Mouse (Mus musculus): ENCODE data around the gene Pitpnm2. TPM values are rescaled to one million over a fixed set of nuclear protein-coding genes. Genes with fewer than 3 reads are reported as not detected.
A peak's percentile ranks its signal among the peaks of the same experiment; 100 is the strongest.

Pitpnm2 gene
- polyA plus RNA-seq, 1 experiment from 2014 or later: 6.6 TPM

DNA sequence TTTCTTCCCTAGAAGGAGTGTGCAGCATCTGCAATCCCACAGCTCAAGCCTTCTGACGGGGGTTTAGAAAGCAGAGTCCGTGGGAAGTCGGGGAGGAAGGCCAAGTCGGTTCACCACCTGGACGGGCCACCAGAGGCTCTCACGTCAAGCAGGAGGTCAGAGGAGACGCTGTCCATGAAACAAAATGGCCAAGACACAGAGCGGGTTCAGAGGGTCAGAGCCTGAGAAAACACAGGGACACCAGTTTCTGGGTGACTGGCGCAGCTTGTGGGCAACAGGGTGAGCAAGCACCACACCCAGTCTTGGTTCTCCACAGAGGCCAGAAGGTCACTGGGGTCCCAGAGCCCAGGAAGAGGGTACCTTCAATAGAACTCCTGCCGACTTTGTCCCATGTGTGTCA is 33.9 kb downstream of the Pitpnm2 start:
- Histone ChIP-seq H3K36me3 (ENCODE audit: control insufficient read depth, insufficient read depth, low read length) (no peaks in the 10 kb centered on the region), H3K4me1 (ENCODE audit: control insufficient read depth, insufficient read depth, low read length) (no peaks in the 10 kb centered on the region; the same call in 1 of the 2 replicates), H3K27ac (ENCODE audit: low read length) (no peak overlapping the region; the same call in 1 of the 2 replicates), H3K9ac (replicated peaks; ENCODE audit: low read depth, low read length) (no peak overlapping the region), H3K27me3 (ENCODE audit: control insufficient read depth, insufficient read depth, low read length) (no peaks in the 10 kb centered on the region), H3K4me2 (replicated peaks; ENCODE audit: low read depth, low read length) (no peak overlapping the region), H3K9me3 (ENCODE audit: control insufficient read depth, low read depth, low read length) (no peaks in the 10 kb centered on the region), H3K4me3 (ENCODE audit: low read depth, low read length) (no peak overlapping the region)
- 72% methylated on average over 10 of the region's 10 CpGs for WGBS
- ATAC-seq (ENCODE audit: insufficient number of reproducible peaks, insufficient read depth, low FRiP score, low read depth): no peak

DNA sequence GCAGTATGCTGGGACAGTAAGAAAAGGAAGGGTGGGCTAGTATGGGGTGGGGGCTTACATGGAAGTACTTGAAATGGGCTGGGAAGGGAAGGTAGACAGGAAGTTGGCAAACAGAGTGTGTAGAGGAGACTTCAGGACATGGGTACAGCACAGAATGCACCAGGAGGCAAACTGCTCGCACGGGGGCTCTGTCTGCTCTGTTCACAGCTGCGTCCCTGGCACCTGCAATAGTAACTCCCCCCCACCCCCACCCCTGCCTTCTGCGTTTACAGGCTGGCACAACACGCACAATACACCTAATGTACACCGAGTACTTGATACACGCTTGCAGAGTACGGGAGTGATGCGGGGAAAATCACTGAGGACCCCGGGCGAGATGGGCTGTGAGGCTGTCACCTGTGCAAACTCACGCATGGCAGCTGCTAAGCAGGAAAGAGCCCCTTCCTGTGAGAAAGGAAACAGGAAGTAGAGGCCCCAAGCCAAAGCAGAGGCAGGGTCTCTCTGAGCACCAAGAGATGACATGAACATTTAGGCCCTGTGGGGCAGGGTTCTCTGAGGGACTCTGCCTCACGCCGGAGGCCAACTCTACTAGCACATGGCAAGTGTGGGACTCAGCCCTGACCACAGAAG is 34.9 kb downstream of the Pitpnm2 start:
- no peaks in the 10 kb centered on the region for H3K9me3 ChIP-seq (ENCODE audit: control insufficient read depth, low read depth, low read length)
- no peaks in the 10 kb centered on the region for H3K36me3 ChIP-seq (ENCODE audit: control insufficient read depth, insufficient read depth, low read length)
- no peak overlapping the region for H3K9ac ChIP-seq (replicated peaks; ENCODE audit: low read depth, low read length)
- peak overlapping the region; percentile 66 for H3K27ac ChIP-seq (ENCODE audit: low read length)
- no peak overlapping the region for H3K4me2 ChIP-seq (replicated peaks; ENCODE audit: low read depth, low read length)
- no peak overlapping the region for H3K4me3 ChIP-seq (ENCODE audit: low read depth, low read length)
- WGBS: 78% methylated on average over 14 of the region's 14 CpGs
- no peak for ATAC-seq (ENCODE audit: insufficient number of reproducible peaks, insufficient read depth, low FRiP score, low read depth)
- H3K4me1 ChIP-seq (ENCODE audit: control insufficient read depth, insufficient read depth, low read length): no peaks in the 10 kb centered on the region
- no peaks in the 10 kb centered on the region for H3K27me3 ChIP-seq (ENCODE audit: control insufficient read depth, insufficient read depth, low read length)

DNA sequence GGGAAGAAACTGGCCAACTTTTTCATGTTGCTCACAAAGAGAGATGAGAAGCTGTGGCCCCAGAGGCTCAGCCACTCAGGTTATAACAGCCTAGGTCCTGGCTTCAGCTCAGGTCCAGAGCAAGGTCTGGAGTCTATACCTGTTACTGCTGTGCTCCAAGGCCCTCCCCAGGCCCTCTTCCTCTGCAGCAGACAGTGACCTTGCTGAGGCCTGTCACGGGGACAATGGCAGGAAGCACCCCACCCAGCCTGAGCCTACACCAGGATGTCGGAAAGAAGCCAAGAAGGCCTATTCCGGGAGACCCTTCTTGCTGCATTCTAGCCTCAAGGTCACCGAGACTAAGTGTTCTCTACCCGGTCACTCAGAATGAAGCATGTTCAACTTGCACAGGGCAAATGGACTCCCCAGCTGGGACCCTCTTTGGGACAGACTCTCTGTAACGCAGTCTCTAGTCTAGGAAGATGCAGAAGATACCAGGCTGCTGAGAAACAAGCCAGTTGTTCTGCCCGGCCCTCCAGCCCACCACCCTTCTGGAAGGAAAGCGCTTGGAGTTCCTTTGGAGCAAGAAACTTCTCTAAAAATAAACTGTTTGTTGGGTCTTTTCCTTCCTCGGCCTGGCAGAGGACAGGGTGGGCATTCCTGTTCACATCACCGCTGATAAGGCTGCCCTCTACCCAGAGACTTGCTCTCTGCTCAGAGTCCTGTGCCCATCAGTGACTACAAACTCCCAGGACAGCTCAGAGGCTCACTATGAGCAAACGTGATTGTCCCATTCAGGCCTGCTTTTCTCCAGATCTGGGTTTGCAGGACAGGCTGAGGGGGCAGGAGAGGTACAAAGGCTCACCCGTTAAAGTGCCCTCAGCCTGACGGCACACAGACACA is 35.7 kb downstream of the Pitpnm2 start:
- Histone ChIP-seq H3K9ac (replicated peaks; ENCODE audit: low read depth, low read length) (no peak overlapping the region), H3K27me3 (ENCODE audit: control insufficient read depth, insufficient read depth, low read length) (no peaks in the 10 kb centered on the region), H3K4me2 (replicated peaks; ENCODE audit: low read depth, low read length) (no peak overlapping the region), H3K9me3 (ENCODE audit: control insufficient read depth, low read depth, low read length) (no peaks in the 10 kb centered on the region), H3K4me3 (ENCODE audit: low read depth, low read length) (no peak overlapping the region), H3K27ac (ENCODE audit: low read length) (peak overlapping the region; percentile 66; the same call in 1 of the 2 replicates), H3K36me3 (ENCODE audit: control insufficient read depth, insufficient read depth, low read length) (no peaks in the 10 kb centered on the region), H3K4me1 (ENCODE audit: control insufficient read depth, insufficient read depth, low read length) (no peaks in the 10 kb centered on the region)
- no peak for ATAC-seq (ENCODE audit: insufficient number of reproducible peaks, insufficient read depth, low FRiP score, low read depth)
- 80% methylated on average over 13 of the region's 13 CpGs for WGBS

DNA sequence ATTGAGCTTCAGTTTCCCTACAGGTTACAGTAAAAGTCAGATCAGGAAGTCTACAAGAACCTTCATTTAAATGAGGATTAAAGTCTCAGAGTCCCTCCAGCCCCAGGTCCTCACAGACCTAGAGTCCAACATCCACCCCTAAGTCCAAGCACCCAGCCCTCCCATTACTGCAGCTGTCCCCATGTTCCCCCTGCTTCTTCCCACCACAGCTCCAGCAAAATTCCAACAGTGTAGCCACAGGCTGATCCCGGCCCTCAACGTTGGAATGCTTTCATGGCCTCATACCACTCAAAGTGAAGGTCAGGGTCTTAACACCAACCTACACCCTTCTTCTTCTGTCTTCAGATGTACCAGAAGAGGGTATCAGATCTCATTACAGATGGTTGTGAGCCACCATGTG is 37.9 kb downstream of the Pitpnm2 start:
- Histone ChIP-seq H3K27ac (ENCODE audit: low read length) (no peak overlapping the region), H3K9ac (replicated peaks; ENCODE audit: low read depth, low read length) (no peak overlapping the region), H3K4me2 (replicated peaks; ENCODE audit: low read depth, low read length) (no peak overlapping the region), H3K9me3 (ENCODE audit: control insufficient read depth, low read depth, low read length) (no peaks in the 10 kb centered on the region), H3K4me1 (ENCODE audit: control insufficient read depth, insufficient read depth, low read length) (peaks cover 8% of the 10 kb centered on the region), H3K36me3 (ENCODE audit: control insufficient read depth, insufficient read depth, low read length) (no peaks in the 10 kb centered on the region), H3K27me3 (ENCODE audit: control insufficient read depth, insufficient read depth, low read length) (no peaks in the 10 kb centered on the region), H3K4me3 (ENCODE audit: low read depth, low read length) (no peak overlapping the region)
- ATAC-seq (ENCODE audit: insufficient number of reproducible peaks, insufficient read depth, low FRiP score, low read depth): no peak
- WGBS: 79% methylated on average over 2 of the region's 2 CpGs

DNA sequence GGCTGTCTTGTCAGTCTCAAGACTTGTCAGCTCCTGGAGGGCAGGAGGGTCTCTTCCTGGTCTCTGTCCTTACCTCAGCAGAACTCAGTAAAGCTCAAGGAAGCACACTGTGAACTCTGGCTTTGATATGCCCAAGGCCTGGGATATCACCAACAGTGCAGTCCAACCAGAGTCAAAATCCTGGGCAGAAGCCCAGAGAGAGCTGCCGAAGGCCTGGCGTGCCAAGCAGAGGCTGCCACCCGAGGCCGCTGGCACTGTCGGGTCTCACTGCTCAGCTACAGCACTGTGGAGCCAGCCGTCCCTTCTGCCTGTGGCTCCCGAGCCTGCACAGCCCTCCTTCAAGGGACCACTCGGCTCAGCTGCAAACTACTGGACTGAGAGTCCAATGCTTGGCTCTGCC is 38.3 kb downstream of the Pitpnm2 start:
- Histone ChIP-seq H3K9me3 (ENCODE audit: control insufficient read depth, low read depth, low read length) (no peaks in the 10 kb centered on the region), H3K27ac (ENCODE audit: low read length) (no peak overlapping the region), H3K4me2 (replicated peaks; ENCODE audit: low read depth, low read length) (no peak overlapping the region), H3K4me3 (ENCODE audit: low read depth, low read length) (no peak overlapping the region), H3K9ac (replicated peaks; ENCODE audit: low read depth, low read length) (no peak overlapping the region), H3K4me1 (ENCODE audit: control insufficient read depth, insufficient read depth, low read length) (peaks cover 13% of the 10 kb centered on the region), H3K27me3 (ENCODE audit: control insufficient read depth, insufficient read depth, low read length) (no peaks in the 10 kb centered on the region), H3K36me3 (ENCODE audit: control insufficient read depth, insufficient read depth, low read length) (no peaks in the 10 kb centered on the region)
- ATAC-seq (ENCODE audit: insufficient number of reproducible peaks, insufficient read depth, low FRiP score, low read depth): no peak
- 88% methylated on average over 8 of the region's 8 CpGs for WGBS

DNA sequence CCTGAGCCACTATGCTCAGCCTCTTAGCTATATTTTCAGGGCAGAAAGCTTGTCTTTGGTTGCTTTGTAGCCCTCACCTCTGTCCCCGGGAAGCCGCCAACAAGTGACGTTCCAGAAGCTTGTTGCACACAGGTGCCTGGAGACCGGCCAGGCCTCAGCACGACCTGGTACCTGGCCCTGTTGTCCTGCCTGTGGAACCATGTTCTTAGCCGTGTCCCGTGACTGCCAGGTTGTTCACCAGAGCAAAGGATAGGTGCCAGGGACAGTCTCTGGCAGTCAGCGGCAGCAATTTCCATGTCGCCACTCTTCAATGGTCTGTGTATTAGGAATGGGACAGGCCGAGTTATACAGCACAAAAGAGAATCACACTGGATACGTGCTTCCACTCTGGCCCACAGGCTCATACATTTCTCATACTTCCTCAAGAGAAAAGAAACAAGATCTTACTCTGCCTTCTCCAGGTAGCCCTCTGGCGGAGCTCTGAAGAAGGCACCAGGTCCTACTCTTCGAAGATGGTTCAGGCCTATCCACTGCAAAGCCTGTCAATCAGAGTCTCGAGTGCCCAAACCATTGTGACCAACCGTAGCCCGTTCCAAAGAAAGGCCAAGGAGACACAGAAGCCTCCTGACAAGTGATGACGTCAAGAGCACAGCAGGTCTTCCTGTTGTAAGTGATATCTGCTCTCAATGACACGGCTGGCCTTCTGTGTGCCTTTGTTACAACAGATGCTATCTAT is 39.1 kb downstream of the Pitpnm2 start:
- Histone ChIP-seq H3K9me3 (ENCODE audit: control insufficient read depth, low read depth, low read length) (no peaks in the 10 kb centered on the region), H3K27me3 (ENCODE audit: control insufficient read depth, insufficient read depth, low read length) (no peaks in the 10 kb centered on the region), H3K9ac (replicated peaks; ENCODE audit: low read depth, low read length) (no peak overlapping the region), H3K4me2 (replicated peaks; ENCODE audit: low read depth, low read length) (no peak overlapping the region), H3K27ac (ENCODE audit: low read length) (no peak overlapping the region), H3K4me3 (ENCODE audit: low read depth, low read length) (no peak overlapping the region), H3K36me3 (ENCODE audit: control insufficient read depth, insufficient read depth, low read length) (no peaks in the 10 kb centered on the region), H3K4me1 (ENCODE audit: control insufficient read depth, insufficient read depth, low read length) (peaks cover 20% of the 10 kb centered on the region)
- WGBS: 79% methylated on average over 18 of the region's 18 CpGs
- no peak for ATAC-seq (ENCODE audit: insufficient number of reproducible peaks, insufficient read depth, low FRiP score, low read depth)

DNA sequence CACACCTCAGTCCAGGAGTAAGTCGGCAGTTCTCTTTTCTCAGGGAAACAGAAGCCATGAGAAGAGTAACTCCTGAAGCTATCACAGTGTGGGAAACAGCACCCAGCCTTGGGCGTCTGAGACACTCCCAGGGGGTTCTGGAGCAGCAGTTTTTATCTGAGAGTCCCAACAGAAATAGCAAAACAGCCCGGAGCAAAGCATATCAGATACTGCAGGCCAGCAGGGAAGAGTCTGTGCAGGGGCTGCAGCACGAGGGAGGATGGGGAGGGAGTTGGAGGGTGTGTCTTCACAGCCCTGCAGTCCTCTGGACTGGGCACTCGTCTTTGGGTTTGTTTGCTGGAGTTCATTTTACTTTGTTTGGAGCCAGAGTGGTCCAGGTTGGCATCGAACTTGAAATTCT is 39.7 kb downstream of the Pitpnm2 start:
- no peak overlapping the region for H3K4me2 ChIP-seq (replicated peaks; ENCODE audit: low read depth, low read length)
- H3K27ac ChIP-seq (ENCODE audit: low read length): no peak overlapping the region
- ATAC-seq (ENCODE audit: insufficient number of reproducible peaks, insufficient read depth, low FRiP score, low read depth): no peak
- 53% methylated on average over 6 of the region's 6 CpGs for WGBS
- H3K27me3 ChIP-seq (ENCODE audit: control insufficient read depth, insufficient read depth, low read length): no peaks in the 10 kb centered on the region
- H3K4me3 ChIP-seq (ENCODE audit: low read depth, low read length): no peak overlapping the region
- H3K9me3 ChIP-seq (ENCODE audit: control insufficient read depth, low read depth, low read length): no peaks in the 10 kb centered on the region
- no peak overlapping the region for H3K9ac ChIP-seq (replicated peaks; ENCODE audit: low read depth, low read length)
- no peaks in the 10 kb centered on the region for H3K36me3 ChIP-seq (ENCODE audit: control insufficient read depth, insufficient read depth, low read length)
- peaks cover 20% of the 10 kb centered on the region for H3K4me1 ChIP-seq (ENCODE audit: control insufficient read depth, insufficient read depth, low read length)

DNA sequence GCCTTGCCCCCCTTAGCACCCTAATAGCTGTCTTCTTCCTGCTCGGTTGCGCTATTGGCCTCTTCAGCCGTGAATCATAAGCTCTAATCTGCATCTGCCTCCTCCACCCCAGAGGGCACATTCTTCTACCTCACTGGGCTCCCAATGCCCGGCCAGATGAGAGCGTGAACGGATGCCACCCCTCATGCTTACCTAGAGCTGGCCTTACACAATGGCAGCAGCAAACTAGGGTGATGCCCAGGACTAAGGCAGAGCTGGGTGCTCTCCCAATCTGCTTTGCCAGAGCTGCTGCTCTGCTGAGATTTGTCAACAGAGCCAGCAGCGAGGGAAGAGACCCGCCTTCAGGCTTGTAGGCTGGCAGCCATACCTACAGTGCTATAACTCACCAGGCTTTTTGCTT is 41.5 kb downstream of the Pitpnm2 start:
- H3K27ac ChIP-seq (ENCODE audit: low read length): no peak overlapping the region
- H3K9me3 ChIP-seq (ENCODE audit: control insufficient read depth, low read depth, low read length): no peaks in the 10 kb centered on the region
- H3K4me1 ChIP-seq (ENCODE audit: control insufficient read depth, insufficient read depth, low read length): peaks cover 20% of the 10 kb centered on the region
- H3K9ac ChIP-seq (replicated peaks; ENCODE audit: low read depth, low read length): no peak overlapping the region
- no peak for ATAC-seq (ENCODE audit: insufficient number of reproducible peaks, insufficient read depth, low FRiP score, low read depth)
- H3K4me2 ChIP-seq (replicated peaks; ENCODE audit: low read depth, low read length): no peak overlapping the region
- 70% methylated on average over 8 of the region's 8 CpGs for WGBS
- no peaks in the 10 kb centered on the region for H3K27me3 ChIP-seq (ENCODE audit: control insufficient read depth, insufficient read depth, low read length)
- no peaks in the 10 kb centered on the region for H3K36me3 ChIP-seq (ENCODE audit: control insufficient read depth, insufficient read depth, low read length)
- no peak overlapping the region for H3K4me3 ChIP-seq (ENCODE audit: low read depth, low read length)
